Mouse (Mus musculus) liver, adult 2 months (tissue): ENCODE measurements around the gene Abcb6. TPM values are rescaled to one million over a fixed set of nuclear protein-coding genes. Genes with fewer than 3 reads are reported as not detected.
A peak's percentile ranks its signal among the peaks of the same experiment; 100 is the strongest.

ENCODE experiments used
- DNase-seq: peaks from one replicate; pipeline ENCODE4 v3.0.0-alpha.2; 2011; ENCODE audit warnings: low read depth, low spot score; ENCODE audit errors: extremely low read depth
- H3K27ac ChIP-seq: fragments of 200-500 bp; replicated peaks from 2 replicates; pipeline ENCODE4 v1.5.1; 2012; ENCODE audit warnings: low read depth, mild to moderate bottlenecking, control low read depth, inconsistent platforms, low read length; ENCODE audit not compliant: insufficient read depth
- H3K27me3 ChIP-seq: fragments of 200-500 bp; 2 replicates; pipeline ENCODE4 v1.6.1; 2012; ENCODE audit warnings: mild to moderate bottlenecking, moderate library complexity, low read length, inconsistent platforms; ENCODE audit not compliant: control insufficient read depth, insufficient read depth
- H3K36me3 ChIP-seq: fragments of 200-500 bp; 2 replicates; pipeline ENCODE4 v1.6.1; 2012; ENCODE audit warnings: low read length, inconsistent platforms; ENCODE audit not compliant: control insufficient read depth, insufficient read depth
- H3K4me1 ChIP-seq: fragments of 200-500 bp; 2 replicates; pipeline ENCODE4 v1.6.1; 2011; ENCODE audit warnings: low read length; ENCODE audit not compliant: control insufficient read depth, insufficient read depth
- H3K4me3 ChIP-seq: fragments of 200-500 bp; 2 replicates; pipeline ENCODE4 v1.5.1; 2011; ENCODE audit warnings: low read depth, mild to moderate bottlenecking, control low read depth, low read length, moderate library complexity; ENCODE audit not compliant: insufficient read depth
- H3K79me2 ChIP-seq: fragments of 200-500 bp; 2 replicates; pipeline ENCODE4 v1.6.1; 2012; ENCODE audit warnings: inconsistent platforms, mild to moderate bottlenecking, low read length, moderate library complexity; ENCODE audit not compliant: control insufficient read depth, insufficient read depth
- H3K9ac ChIP-seq: fragments of 200-500 bp; 2 replicates; pipeline ENCODE4 v1.6.1; 2012; ENCODE audit warnings: low read depth, mild to moderate bottlenecking, control low read depth, inconsistent platforms, low read length
- CTCF ChIP-seq: fragments of 200-500 bp; IDR thresholded peaks from 2 replicates; pipeline ENCODE4 v1.5.1; 2011; ENCODE audit warnings: low read depth, low read length, control low read depth
- POLR2A ChIP-seq: fragments of 200-500 bp; IDR thresholded peaks from 2 replicates; pipeline ENCODE4 v1.6.1; 2011; ENCODE audit warnings: low read length, control low read depth; ENCODE audit not compliant: insufficient read depth; ENCODE audit errors: extremely low read depth
- WGBS: fragments of 180-500 bp; shearing (Covaris S2); methylation state at CpG from one replicate; pipeline ENCODE4 v1.1.7; 2018; 5-methylcytosine and 5-hydroxymethylcytosine counted together
- polyA plus RNA-seq: library from polyadenylated mRNA; depleted of rRNA; stranded (reverse); fragments of >200 nt; gene quantifications from 2 replicates; pipeline ENCODE4 v1.2.3, GENCODE M21; 2012
- total RNA-seq: library from RNA; depleted of rRNA; stranded (reverse); fragments of >200 nt; gene quantifications from 2 replicates; pipeline ENCODE4 v1.2.3, GENCODE M21; 2014

The Abcb6 gene
- total and polyA plus RNA-seq, 2 experiments: 56.1 to 88.7 TPM

DNA sequence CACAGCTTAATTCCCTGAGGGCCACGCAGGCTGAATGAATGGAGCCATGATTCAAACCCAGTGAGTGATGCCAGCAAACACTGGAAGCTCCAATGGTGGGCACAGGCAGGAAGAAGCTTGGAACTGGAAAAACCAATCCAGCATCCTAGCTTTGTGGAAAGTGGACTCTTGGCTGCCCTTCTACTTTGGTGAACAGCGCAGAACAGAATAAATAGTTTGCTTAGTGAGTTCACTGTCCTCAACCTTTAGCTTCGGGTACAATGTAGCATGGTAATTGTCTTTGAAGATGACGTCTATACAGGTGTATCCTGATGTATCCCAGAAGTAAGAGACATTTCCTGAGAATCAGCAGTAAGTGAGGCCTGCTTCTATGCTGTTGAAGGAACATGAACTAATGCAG lies 31.5 kb downstream of the Abcb6 start:
- 35% methylated on average over 4 of the region's 4 CpGs for WGBS
- no peak overlapping the region for H3K4me3 ChIP-seq
- no peaks in the 10 kb centered on the region for H3K27me3 ChIP-seq
- peak overlapping the region; percentile 88 for H3K27ac ChIP-seq
- peaks cover 10% of the 10 kb centered on the region; the same call in 1 of the 2 replicates for H3K79me2 ChIP-seq
- H3K36me3 ChIP-seq: peaks cover 32% of the 10 kb centered on the region
- H3K4me1 ChIP-seq: peaks cover 31% of the 10 kb centered on the region
- H3K9ac ChIP-seq: no peak overlapping the region
- no peak for TF ChIP-seq CTCF
- TF ChIP-seq POLR2A: no peak
- DNase-seq: peak; percentile 99

DNA sequence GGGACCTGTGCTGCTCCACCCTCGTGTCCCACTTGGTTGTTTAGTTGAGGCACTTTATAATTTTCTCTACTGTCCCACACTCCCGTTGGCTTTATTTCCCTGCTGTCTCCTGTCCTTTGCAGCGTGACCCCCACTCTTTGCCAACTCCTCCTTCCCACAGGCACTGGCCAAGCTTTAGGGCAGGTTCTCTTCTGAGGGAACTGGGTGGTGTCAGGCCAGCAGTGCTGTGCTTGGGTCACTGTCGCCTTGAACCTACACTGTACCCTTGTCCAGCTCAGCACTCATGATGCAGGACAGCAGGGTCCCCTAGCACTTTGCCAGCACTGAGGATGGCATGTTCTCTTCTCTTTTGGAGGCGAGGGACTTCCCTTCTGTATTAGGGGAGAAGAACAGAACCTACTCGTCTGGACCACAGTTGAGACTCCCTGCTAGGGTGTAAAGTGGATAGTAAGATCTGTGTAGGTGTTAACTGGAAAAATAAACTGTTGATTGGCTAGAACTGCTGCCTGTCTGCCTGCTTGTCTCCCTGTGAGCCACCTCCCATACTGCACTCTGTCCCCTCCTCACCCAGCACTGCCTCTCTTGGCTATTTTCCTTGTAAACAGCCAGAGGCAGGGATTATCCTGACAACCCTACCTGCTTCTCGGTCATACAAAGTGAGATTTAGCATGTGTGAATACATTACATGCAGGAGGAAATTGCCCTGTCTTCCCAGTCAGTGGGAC lies 32.6 kb downstream of the Abcb6 start:
- peak; percentile 95 for DNase-seq

DNA sequence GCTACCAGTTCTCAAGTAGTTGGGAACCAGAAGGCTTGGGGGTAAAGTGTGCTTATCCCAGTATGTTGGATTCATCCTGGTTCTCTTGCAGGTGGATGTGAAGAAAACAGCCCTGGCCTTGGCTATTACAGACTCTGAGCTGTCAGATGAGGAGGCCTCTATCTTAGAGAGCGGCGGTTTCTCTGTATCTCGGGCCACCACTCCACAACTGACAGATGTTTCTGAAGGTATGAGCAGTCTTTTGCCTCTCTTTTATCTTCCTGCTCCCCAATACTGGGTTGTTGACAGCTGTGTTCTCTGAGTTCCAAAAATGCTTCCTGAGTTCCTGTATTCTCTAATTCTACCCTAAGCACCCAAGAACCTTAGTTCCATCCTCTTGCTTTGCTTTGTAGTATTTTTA lies 34.6 kb downstream of the Abcb6 start:
- TF ChIP-seq POLR2A (no peak), CTCF (no peak)
- peaks cover 38% of the 10 kb centered on the region for H3K4me1 ChIP-seq
- peaks cover 15% of the 10 kb centered on the region; the same call in 1 of the 2 replicates for H3K79me2 ChIP-seq
- no peak overlapping the region for H3K9ac ChIP-seq
- DNase-seq: no peak
- no peak overlapping the region for H3K27ac ChIP-seq
- peaks cover 32% of the 10 kb centered on the region for H3K36me3 ChIP-seq
- no peak overlapping the region for H3K4me3 ChIP-seq
- no peaks in the 10 kb centered on the region for H3K27me3 ChIP-seq
- 97% methylated on average over 3 of the region's 3 CpGs for WGBS

More for the DNA sequence above, 32.6 kb downstream of the Abcb6 start:
- H3K4me3 ChIP-seq: no peak overlapping the region
- H3K36me3 ChIP-seq: peaks cover 32% of the 10 kb centered on the region
- TF ChIP-seq POLR2A (no peak), CTCF (no peak)
- peak overlapping the region; percentile 84 for H3K27ac ChIP-seq
- peak overlapping the region; percentile 54 for H3K9ac ChIP-seq
- WGBS: 28% methylated on average over 7 of the region's 7 CpGs
- peaks cover 35% of the 10 kb centered on the region for H3K4me1 ChIP-seq
- H3K27me3 ChIP-seq: no peaks in the 10 kb centered on the region
- H3K79me2 ChIP-seq: peaks cover 15% of the 10 kb centered on the region; the same call in 1 of the 2 replicates

DNA sequence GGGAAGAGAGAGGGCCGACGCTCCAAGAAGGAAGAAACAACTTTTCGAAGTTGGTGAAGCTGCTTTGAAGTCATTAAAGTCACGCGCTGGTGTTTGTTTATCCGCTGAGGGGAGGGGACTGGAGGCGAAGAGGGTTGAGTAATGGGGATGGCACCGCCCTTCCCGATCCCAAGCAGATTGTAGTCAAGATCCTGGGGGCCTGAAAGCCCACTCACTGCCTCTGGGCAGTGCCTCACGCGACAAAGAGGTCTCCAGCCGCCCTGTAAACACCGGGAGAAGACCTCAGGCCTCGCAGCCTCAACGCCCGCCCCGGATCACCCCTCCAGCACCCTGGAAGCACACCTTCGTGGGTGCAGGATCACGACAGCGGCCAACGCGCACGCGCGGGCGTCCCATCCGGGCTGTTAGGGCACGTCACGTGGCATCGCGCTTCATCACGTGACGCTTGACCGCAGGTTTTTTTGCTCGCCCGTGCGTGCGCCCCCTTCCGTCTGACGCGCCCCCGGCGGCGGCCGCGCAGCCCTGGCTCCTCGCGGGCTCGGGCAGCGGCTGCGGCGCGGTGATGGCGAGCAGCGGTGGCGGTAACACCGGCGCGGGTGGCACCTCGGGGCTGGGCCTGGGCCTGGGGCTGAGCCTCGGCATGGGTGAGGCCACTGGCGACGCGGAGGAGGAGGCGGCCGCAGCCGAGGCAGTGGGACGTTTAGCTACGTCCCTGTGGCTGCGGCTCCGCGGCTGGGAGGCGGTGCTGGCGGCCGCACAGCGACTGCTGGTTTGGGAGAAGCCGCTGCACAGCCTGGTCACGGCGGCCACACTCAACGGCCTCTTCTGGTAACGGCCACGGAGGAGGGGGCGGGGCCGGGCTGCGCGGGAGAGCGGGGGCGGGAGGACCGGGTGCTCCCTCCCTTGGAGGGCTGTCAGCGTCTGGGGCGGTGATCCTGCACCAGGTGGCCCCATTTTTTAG lies 37.6 kb downstream of the Abcb6 start, which contains the start of the genes Cnppd1 and Retreg2:
Gene Cnppd1, minus strand, starts transcription at position 411 of the 961 bp plus-strand sequence.
Gene Retreg2, plus strand, starts transcription at position 478 of the 961 bp plus-strand sequence.
- peak; percentile 77; the same call in 1 of the 2 replicates for TF ChIP-seq POLR2A
- TF ChIP-seq CTCF: peak; percentile 63
- H3K9ac ChIP-seq: peak within 1 kb of the TSS; percentile 96
- WGBS: under 1% methylated on average over 91 of the region's 91 CpGs
- H3K79me2 ChIP-seq: peaks cover 15% of the 10 kb centered on the region; the same call in 1 of the 2 replicates
- H3K27ac ChIP-seq: peak within 1 kb of the TSS; percentile 100
- H3K4me3 ChIP-seq: peak within 1 kb of the TSS; percentile 92
- H3K27me3 ChIP-seq: no peaks in the 10 kb centered on the region
- peaks cover 30% of the 10 kb centered on the region for H3K4me1 ChIP-seq
- H3K36me3 ChIP-seq: peaks cover 43% of the 10 kb centered on the region
- peak; percentile 93 for DNase-seq

DNA sequence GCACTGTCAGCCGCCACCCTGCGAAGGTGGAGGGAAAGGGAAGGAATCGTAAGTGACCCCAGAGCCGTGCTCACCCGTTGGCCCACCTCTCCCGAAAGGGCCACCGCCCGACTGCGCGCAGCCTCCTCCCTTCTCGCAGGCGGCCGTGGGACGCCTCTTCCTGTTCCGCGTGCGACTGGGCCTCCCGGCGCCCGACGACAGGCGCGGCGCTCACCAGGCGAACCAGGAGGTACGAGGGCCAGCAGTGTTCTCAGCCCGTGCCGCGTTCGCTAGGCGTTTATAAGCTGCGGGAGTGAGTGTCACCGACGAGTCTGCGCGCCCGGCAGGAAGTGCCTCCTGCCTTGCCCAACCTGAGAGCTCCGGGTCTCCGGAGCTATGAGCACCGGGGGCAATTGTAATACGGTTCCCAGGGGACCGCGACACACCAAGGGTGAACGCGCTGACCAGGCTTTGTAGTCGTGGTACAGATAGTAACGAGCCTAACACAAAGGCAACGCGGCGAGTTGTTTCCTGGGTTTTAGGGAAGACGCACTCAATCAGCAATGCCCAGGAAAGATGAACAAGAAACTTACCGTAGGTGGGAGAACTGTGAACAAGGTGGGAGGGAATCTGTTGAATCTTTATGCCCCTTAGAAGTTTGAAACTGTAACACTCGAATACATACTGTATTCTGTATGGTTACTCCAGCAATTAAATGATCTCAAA lies 38.6 kb downstream of the Abcb6 start:
- Histone ChIP-seq H3K27ac (peak overlapping the region; percentile 100), H3K9ac (peak overlapping the region; percentile 95), H3K36me3 (peaks cover 44% of the 10 kb centered on the region), H3K79me2 (peaks cover 15% of the 10 kb centered on the region; the same call in 1 of the 2 replicates), H3K27me3 (no peaks in the 10 kb centered on the region), H3K4me1 (peaks cover 24% of the 10 kb centered on the region), H3K4me3 (peak overlapping the region; percentile 92)
- DNase-seq: peak; percentile 54
- WGBS: under 1% methylated on average over 53 of the region's 53 CpGs
- TF ChIP-seq POLR2A: peak; percentile 63; the same call in 1 of the 2 replicates
- TF ChIP-seq CTCF: no peak
